Mouse (Mus musculus): ENCODE measurements around the gene Kansl2.
A peak's percentile ranks its signal among the peaks of the same experiment; 100 is the strongest.

Kansl2 gene

GRCm38 (mm10) chr15:98503317-98503716 is 30.7 kb downstream of the Kansl2 start:
- no peak for DNase-seq (ENCODE audit: low spot score)

GRCm38 (mm10) chr15:98497631-98498030 is 36.4 kb downstream of the Kansl2 start:
- DNase-seq (ENCODE audit: low spot score) = no peak

GRCm38 (mm10) chr15:98492102-98492501 is 42.0 kb downstream of the Kansl2 start, which contains the start of gene Olfr279:
Olfr279 (plus strand) TSS chr15:98492402.
- DNase-seq (ENCODE audit: low spot score) = no peak

- DNase-seq (ENCODE audit: low spot score) = no peak
These were observed 42.7 kb downstream of the Kansl2 start for GRCm38 (mm10) chr15:98491332-98491731.

- DNase-seq (ENCODE audit: low spot score) = no peak
These were observed 47.5 kb downstream of the Kansl2 start for GRCm38 (mm10) chr15:98486433-98487021.

GRCm38 (mm10) chr15:98483907-98484886 is 49.9 kb downstream of the Kansl2 start:
- peak; percentile 8 for DNase-seq (ENCODE audit: low spot score)

GRCm38 (mm10) chr15:98482701-98483100 is 51.4 kb downstream of the Kansl2 start, which contains the start of gene Lalba:
Lalba (minus strand) TSS chr15:98482721.
- no peak for DNase-seq (ENCODE audit: low spot score)

- DNase-seq (ENCODE audit: low spot score) = no peak
These were observed 54.4 kb downstream of the Kansl2 start for GRCm38 (mm10) chr15:98479568-98480102.

GRCm38 (mm10) chr15:98476281-98476680 is 57.8 kb downstream of the Kansl2 start:
- no peak for DNase-seq (ENCODE audit: low spot score)

GRCm38 (mm10) chr15:98475382-98475781 is 58.7 kb downstream of the Kansl2 start:
- peak; percentile 21 for DNase-seq (ENCODE audit: low spot score)

- no peak for DNase-seq (ENCODE audit: low spot score)
These were observed 59.1 kb downstream of the Kansl2 start for GRCm38 (mm10) chr15:98474958-98475357.

GRCm38 (mm10) chr15:98471539-98471938 is 62.5 kb downstream of the Kansl2 start:
- no peak for DNase-seq (ENCODE audit: low spot score)

GRCm38 (mm10) chr15:98469596-98469995 is 64.5 kb downstream of the Kansl2 start, which contains the start of gene OR5BS1P:
OR5BS1P (plus strand) TSS chr15:98469896.
- DNase-seq (ENCODE audit: low spot score) = no peak

Measured in spleen, adult 12 weeks (tissue).